Mouse (Mus musculus): ENCODE results near the gene Tectb.

- no peak for TF ChIP-seq MAFK (IDR thresholded peaks at IDR 0.05; ENCODE audit: borderline replicate concordance, low read depth, low read length)
- no peak for TF ChIP-seq GATA1 (IDR thresholded peaks at IDR 0.05; ENCODE audit: low read depth, low read length)
- TF ChIP-seq POLR2A (IDR thresholded peaks at IDR 0.05; ENCODE audit: control insufficient read depth in 1 of 2, insufficient read depth in 1 of 2, low read depth in 1 of 2, low read length in 2 of 2, poor library complexity in 1 of 2), result no peak
- TF ChIP-seq TCF12 (IDR thresholded peaks at IDR 0.05; ENCODE audit: low read depth, low read length), result no peak
- TF ChIP-seq CTCF (IDR thresholded peaks at IDR 0.05 in 2 of 3, conservative IDR thresholded peaks at IDR 0.05 in 1 of 3; ENCODE audit: control insufficient read depth in 1 of 3, insufficient read depth in 1 of 3, low read depth in 2 of 3, low read length in 3 of 3, poor library complexity in 1 of 3, severe bottlenecking in 1 of 3), result no peak
- no peak for TF ChIP-seq JUND (IDR thresholded peaks at IDR 0.05; ENCODE audit: low read depth, low read length)
- TF ChIP-seq ETS1 (IDR thresholded peaks at IDR 0.05; ENCODE audit: low read depth, low read length), result no peak
- TF ChIP-seq ZC3H11A (IDR thresholded peaks at IDR 0.05; ENCODE audit: low read depth, low read length), result no peak
Observed at GRCm38 (mm10) chr19:55135918-55136317, 44.6 kb upstream of the Tectb start.

All from MEL (cell line).